Mouse (Mus musculus): ENCODE measurements around the gene Gm45062. TPM values are rescaled to one million over a fixed set of nuclear protein-coding genes. Genes with fewer than 3 reads are reported as not detected.
A peak's percentile ranks its signal among the peaks of the same experiment; 100 is the strongest.

The Gm45062 gene
- polyA plus RNA-seq, 1 experiment from 2014 or later, result 15.9 TPM

DNA sequence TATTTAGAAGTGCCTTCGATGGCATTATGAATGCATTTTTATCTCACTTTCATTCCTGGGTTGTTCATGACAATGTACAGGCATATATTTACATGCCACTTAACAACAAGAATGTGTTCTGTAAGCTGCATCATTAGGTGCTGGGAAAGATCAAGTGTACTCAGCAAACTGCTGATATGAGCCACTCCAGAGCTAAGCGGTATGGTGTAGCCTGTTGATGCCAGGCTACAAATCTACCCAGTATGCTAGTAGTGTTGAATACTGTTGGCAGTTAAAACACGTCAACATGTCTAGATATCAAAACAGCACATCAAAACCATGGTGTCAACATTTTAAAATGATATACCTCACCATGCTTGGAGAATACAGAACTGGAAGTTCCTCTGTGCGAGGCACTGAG is 150.6 kb downstream of the Gm45062 start:
- Histone ChIP-seq H3K4me1 (replicated peaks) (peaks cover 7% of the 10 kb centered on the region), H3K27me3 (no peaks in the 10 kb centered on the region), H3K4me2 (no peak overlapping the region), H3K9me3 (no peaks in the 10 kb centered on the region), H3K36me3 (no peaks in the 10 kb centered on the region), H3K4me3 (no peak overlapping the region), H3K27ac (replicated peaks) (no peak overlapping the region), H3K9ac (no peak overlapping the region)
- WGBS, result 95% methylated on average over 4 of the region's 4 CpGs
- no peak for ATAC-seq (ENCODE audit: low read depth)

DNA sequence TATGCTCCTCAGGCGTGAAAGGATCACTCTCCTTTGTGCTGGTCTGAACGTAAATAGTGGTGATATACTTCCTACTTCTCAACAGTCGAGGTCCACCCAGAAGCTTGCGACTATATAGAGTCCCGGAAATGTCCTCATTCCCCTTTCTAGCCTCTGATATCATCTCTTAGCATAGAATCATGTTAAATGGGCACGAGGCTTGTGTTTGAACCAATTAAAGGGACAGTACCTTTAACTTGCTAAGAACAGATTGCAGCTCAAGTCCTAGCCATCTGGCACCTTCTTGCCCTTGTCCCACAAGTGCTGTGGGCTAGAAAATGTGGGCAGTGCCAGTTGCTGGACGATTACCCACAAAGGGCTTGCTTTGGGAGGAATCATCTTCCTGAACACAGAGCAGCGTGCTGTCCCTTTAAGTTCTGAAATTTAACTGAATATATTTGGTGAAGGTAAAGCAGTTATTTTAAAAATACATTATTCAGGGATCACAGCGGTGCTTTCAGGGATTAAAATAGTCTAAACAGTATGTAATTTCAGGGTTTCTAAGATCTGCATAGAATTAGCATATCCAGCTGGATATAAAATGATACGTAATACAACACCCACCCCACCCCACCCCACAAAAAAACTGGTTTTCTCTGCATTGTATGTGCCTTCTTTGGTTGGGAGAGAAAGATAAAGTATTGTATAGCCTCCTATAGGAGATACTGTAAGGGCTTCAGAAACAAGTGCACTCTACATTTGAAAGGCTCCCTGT is 153.8 kb downstream of the Gm45062 start:
- Histone ChIP-seq H3K4me3 (no peak overlapping the region), H3K4me2 (no peak overlapping the region), H3K27ac (replicated peaks) (no peak overlapping the region), H3K9ac (no peak overlapping the region), H3K27me3 (no peaks in the 10 kb centered on the region), H3K36me3 (no peaks in the 10 kb centered on the region), H3K4me1 (replicated peaks) (peaks cover 7% of the 10 kb centered on the region), H3K9me3 (no peaks in the 10 kb centered on the region)
- no peak for ATAC-seq (ENCODE audit: low read depth)
- WGBS, result 51% methylated on average over 10 of the region's 10 CpGs

- Histone ChIP-seq H3K36me3 (no peaks in the 10 kb centered on the region), H3K27me3 (no peaks in the 10 kb centered on the region), H3K9me3 (no peaks in the 10 kb centered on the region), H3K4me1 (replicated peaks) (peaks cover 7% of the 10 kb centered on the region), H3K27ac (replicated peaks) (no peak overlapping the region), H3K4me2 (no peak overlapping the region), H3K9ac (no peak overlapping the region), H3K4me3 (no peak overlapping the region)
- no peak for ATAC-seq (ENCODE audit: low read depth)
- 63% methylated on average over 9 of the region's 9 CpGs for WGBS
These were observed 154.8 kb downstream of the Gm45062 start for GRCm38 (mm10) chr6:8414020-8414419.

DNA sequence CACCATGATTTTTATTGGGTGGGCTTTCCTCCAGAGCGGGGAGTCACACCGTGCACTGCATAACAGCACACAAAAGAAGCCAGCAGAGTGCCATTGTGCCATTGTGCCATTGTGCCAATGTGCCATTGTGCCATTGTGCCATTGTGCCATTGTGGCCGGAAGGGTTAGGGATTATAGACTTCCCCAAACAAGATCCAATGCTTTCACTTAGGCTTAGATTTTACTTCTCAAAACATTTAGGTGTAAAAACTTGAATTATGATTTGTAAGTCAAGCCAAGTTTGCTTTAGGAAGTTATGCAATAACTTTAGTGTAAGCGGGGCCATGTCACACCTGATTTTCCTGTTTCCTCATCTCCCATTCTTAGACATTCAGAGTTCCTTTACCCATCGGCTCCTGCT is 156.6 kb downstream of the Gm45062 start:
- Histone ChIP-seq H3K4me1 (replicated peaks) (peaks cover 20% of the 10 kb centered on the region), H3K36me3 (no peaks in the 10 kb centered on the region), H3K4me2 (no peak overlapping the region), H3K9me3 (no peaks in the 10 kb centered on the region), H3K9ac (no peak overlapping the region), H3K27ac (replicated peaks) (no peak overlapping the region), H3K4me3 (no peak overlapping the region), H3K27me3 (no peaks in the 10 kb centered on the region)
- whole genome bisulfite sequencing, result 55% methylated on average over 5 of the region's 5 CpGs
- no peak for ATAC-seq (ENCODE audit: low read depth)

DNA sequence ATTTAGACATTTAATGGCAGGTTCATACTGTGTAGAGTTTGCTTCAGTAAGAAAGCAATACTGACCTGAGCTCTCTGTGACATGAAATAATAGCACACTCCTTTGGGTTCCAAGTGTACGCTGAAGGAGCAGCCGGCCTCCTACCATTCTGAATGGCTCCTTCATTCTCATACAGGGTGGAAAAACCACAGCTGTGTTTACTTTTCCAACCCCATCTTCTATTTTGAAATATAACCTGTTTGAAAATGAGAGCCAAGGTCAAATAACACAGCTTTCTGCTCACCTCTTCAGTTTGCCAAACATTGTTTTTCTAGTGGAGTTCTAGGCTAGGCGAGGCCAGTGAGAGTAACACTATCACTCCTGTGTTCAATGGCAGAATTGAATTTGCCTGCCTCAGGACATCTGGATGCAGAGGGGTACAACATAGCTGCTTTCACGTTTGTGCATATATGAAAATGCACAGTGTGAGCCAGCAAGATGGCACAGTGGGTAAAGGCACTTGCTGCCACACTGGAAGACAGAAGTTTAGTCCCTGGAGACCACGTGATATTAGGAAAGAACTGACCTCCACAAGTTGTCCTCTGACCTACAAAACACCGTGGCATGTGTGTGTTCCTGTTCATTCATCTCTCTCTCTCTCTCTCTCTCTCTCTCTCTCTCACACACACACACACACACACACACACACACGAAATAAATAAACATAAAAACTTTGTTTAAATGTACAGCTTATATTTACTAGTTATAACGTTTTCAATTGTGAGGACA is 157.7 kb downstream of the Gm45062 start:
- no peaks in the 10 kb centered on the region for H3K9me3 ChIP-seq
- H3K36me3 ChIP-seq, result no peaks in the 10 kb centered on the region
- H3K9ac ChIP-seq, result no peak overlapping the region
- no peaks in the 10 kb centered on the region for H3K27me3 ChIP-seq
- ATAC-seq (ENCODE audit: low read depth), result no peak
- H3K4me1 ChIP-seq (replicated peaks), result peaks cover 32% of the 10 kb centered on the region
- no peak overlapping the region for H3K4me2 ChIP-seq
- 75% methylated on average over 8 of the region's 8 CpGs for WGBS
- H3K27ac ChIP-seq (replicated peaks), result no peak overlapping the region
- H3K4me3 ChIP-seq, result no peak overlapping the region

DNA sequence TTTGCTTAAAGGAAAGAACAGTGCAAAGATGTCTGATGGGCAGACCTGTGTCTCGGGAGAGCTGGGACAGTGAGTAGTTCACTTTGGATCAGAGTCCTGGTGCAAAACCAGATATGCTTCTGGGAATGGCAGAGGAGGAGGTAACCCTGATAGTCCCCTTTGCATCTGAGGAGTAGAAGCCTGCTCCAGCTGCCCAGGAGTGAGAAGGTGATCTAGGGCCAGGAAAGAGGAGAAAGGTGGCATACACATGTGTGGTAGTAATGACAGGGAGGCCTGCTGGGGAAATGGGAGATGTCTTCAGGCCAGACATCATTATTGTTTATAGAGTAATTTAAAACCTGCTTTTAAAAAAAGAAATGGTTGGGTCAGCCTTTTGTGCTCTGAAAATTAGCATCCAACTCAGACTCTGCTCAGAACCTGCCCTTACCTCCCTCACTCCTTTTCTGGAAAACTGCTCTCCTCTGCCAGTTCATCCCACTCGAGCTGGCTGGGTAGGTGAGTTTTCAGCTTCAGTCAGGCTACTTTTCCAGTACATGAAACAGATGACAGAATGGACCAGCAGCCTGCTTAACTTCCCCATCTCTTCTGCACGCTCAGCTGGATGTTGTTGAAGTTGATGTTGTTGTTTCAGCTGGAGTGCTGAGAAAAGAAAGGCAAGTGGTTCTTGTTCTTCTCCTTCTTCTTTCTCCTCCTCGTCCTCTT is 160.4 kb downstream of the Gm45062 start:
- Histone ChIP-seq H3K27me3 (no peaks in the 10 kb centered on the region), H3K4me1 (replicated peaks) (peaks cover 37% of the 10 kb centered on the region), H3K4me2 (no peak overlapping the region), H3K9ac (no peak overlapping the region), H3K27ac (replicated peaks) (no peak overlapping the region), H3K36me3 (no peaks in the 10 kb centered on the region), H3K9me3 (no peaks in the 10 kb centered on the region), H3K4me3 (no peak overlapping the region)
- no peak for ATAC-seq (ENCODE audit: low read depth)
- 66% methylated on average over 4 of the region's 4 CpGs for WGBS

DNA sequence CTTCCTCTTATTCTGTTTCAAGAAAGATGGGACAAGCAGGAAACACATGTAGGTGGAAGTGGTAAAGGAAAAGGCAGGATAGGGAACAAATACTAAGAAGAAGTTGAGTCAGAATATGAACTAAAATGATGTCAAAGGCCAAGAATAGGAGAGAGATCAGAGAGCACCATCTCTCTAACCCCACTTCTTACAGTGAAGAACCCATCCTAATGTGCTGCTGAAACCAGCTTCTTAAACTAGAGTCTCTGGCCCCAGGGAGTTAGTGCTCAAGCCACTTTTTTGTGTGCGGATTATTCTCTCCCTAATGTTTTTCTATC is 160.9 kb downstream of the Gm45062 start:
- Histone ChIP-seq H3K4me3 (no peak overlapping the region), H3K4me2 (no peak overlapping the region), H3K4me1 (replicated peaks) (peaks cover 37% of the 10 kb centered on the region), H3K27ac (replicated peaks) (no peak overlapping the region), H3K36me3 (no peaks in the 10 kb centered on the region), H3K9ac (no peak overlapping the region), H3K9me3 (no peaks in the 10 kb centered on the region), H3K27me3 (no peaks in the 10 kb centered on the region)
- no peak for ATAC-seq (ENCODE audit: low read depth)
- 85% methylated on average over 1 of the region's 1 CpGs for WGBS

DNA sequence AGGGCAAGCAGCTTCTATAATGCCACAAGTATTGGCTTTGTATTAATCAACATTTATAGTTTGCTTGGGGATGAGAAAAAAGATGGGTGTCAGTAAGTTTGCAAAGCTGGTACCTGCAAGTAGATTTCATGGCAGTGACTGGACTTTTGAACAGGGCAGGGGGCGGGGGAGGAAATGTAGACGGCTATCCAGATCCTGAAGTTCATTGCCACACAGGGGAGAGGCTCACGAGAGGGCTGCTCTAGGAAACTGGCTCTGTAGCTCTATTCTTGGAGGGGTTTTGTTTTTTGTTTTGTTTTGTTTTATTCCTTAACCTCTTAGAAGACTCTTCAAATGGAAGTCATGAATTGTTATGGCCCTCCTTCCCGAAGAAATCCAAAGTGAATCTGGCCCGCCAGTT is 162.2 kb downstream of the Gm45062 start:
- peaks cover 37% of the 10 kb centered on the region for H3K4me1 ChIP-seq (replicated peaks)
- H3K9ac ChIP-seq, result no peak overlapping the region
- H3K27me3 ChIP-seq, result no peaks in the 10 kb centered on the region
- H3K27ac ChIP-seq (replicated peaks), result peak overlapping the region; percentile 29; the same call in 1 of the 2 replicates
- no peaks in the 10 kb centered on the region for H3K36me3 ChIP-seq
- ATAC-seq (ENCODE audit: low read depth), result no peak
- H3K4me3 ChIP-seq, result no peak overlapping the region
- H3K9me3 ChIP-seq, result no peaks in the 10 kb centered on the region
- no peak overlapping the region for H3K4me2 ChIP-seq
- 74% methylated on average over 5 of the region's 5 CpGs for WGBS

- H3K4me2 ChIP-seq, result peak overlapping the region; percentile 30; the same call in 1 of the 2 replicates
- H3K4me3 ChIP-seq, result no peak overlapping the region
- H3K9ac ChIP-seq, result no peak overlapping the region
- peaks cover 37% of the 10 kb centered on the region for H3K4me1 ChIP-seq (replicated peaks)
- peak overlapping the region; percentile 61 for H3K27ac ChIP-seq (replicated peaks)
- H3K36me3 ChIP-seq, result no peaks in the 10 kb centered on the region
- no peaks in the 10 kb centered on the region for H3K9me3 ChIP-seq
- no peaks in the 10 kb centered on the region for H3K27me3 ChIP-seq
- ATAC-seq (ENCODE audit: low read depth), result peak; percentile 71; the same call in 1 of the 2 replicates
- 44% methylated on average over 10 of the region's 10 CpGs for WGBS
These were observed 162.8 kb downstream of the Gm45062 start for GRCm38 (mm10) chr6:8421959-8422581.

GRCm38 (mm10) chr6:8423142-8423541 is 163.9 kb downstream of the Gm45062 start:
- no peaks in the 10 kb centered on the region for H3K9me3 ChIP-seq
- no peak overlapping the region for H3K9ac ChIP-seq
- H3K4me2 ChIP-seq, result no peak overlapping the region
- WGBS, result 89% methylated on average over 2 of the region's 2 CpGs
- ATAC-seq (ENCODE audit: low read depth), result no peak
- no peaks in the 10 kb centered on the region for H3K36me3 ChIP-seq
- H3K27ac ChIP-seq (replicated peaks), result no peak overlapping the region
- no peak overlapping the region for H3K4me3 ChIP-seq
- H3K27me3 ChIP-seq, result no peaks in the 10 kb centered on the region
- peaks cover 37% of the 10 kb centered on the region for H3K4me1 ChIP-seq (replicated peaks)

- H3K9me3 ChIP-seq, result no peaks in the 10 kb centered on the region
- no peak overlapping the region for H3K9ac ChIP-seq
- peaks cover 5% of the 10 kb centered on the region for H3K4me1 ChIP-seq (replicated peaks)
- H3K27ac ChIP-seq (replicated peaks), result no peak overlapping the region
- H3K36me3 ChIP-seq, result no peaks in the 10 kb centered on the region
- ATAC-seq (ENCODE audit: low read depth), result no peak
- 88% methylated on average over 5 of the region's 5 CpGs for WGBS
- H3K4me2 ChIP-seq, result no peak overlapping the region
- no peak overlapping the region for H3K4me3 ChIP-seq
- no peaks in the 10 kb centered on the region for H3K27me3 ChIP-seq
These were observed 168.4 kb downstream of the Gm45062 start for GRCm38 (mm10) chr6:8427692-8428091.
